Mouse (Mus musculus) heart, adult 2 months (tissue): ENCODE measurements at regions not wholly inside any gene's neighbourhood (a gene's known extent, or its start where the extent isn't known, plus 50 kb on each side); places are given as distances from the start of the nearest gene placed in this dataset.

Experiments
- DNase-seq, 2 experiments: peaks; one replicate each; pipeline ENCODE4 v3.0.0; 2021
- H3K27ac ChIP-seq: fragments of 200-600 bp; 2 replicates; pipeline ENCODE4 v1.8.1; 2022
- H3K27me3 ChIP-seq: fragments of 200-500 bp; 2 replicates; pipeline ENCODE4 v1.6.1; 2012; ENCODE audit warnings: mild to moderate bottlenecking, low read length, inconsistent platforms, mixed read lengths; ENCODE audit not compliant: control insufficient read depth, insufficient read depth
- H3K36me3 ChIP-seq: fragments of 200-500 bp; 2 replicates; pipeline ENCODE4 v1.6.1; 2012; ENCODE audit warnings: low read length, inconsistent platforms; ENCODE audit not compliant: control insufficient read depth, insufficient read depth
- H3K4me1 ChIP-seq: fragments of 200-500 bp; 2 replicates; pipeline ENCODE4 v1.6.1; 2011; ENCODE audit warnings: low read length; ENCODE audit not compliant: control insufficient read depth, insufficient read depth
- H3K4me3 ChIP-seq: fragments of 200-600 bp; 2 replicates; pipeline ENCODE4 v1.8.1; 2022
- H3K79me2 ChIP-seq: fragments of 200-500 bp; replicated peaks from 2 replicates; pipeline ENCODE4 v1.6.1; 2012; ENCODE audit warnings: mild to moderate bottlenecking, inconsistent platforms, low read length, moderate library complexity, mixed read lengths; ENCODE audit not compliant: control insufficient read depth, insufficient read depth
- H3K9ac ChIP-seq: fragments of 200-500 bp; 2 replicates; pipeline ENCODE4 v1.6.1; 2012; ENCODE audit warnings: low read depth, mild to moderate bottlenecking, control low read depth, inconsistent platforms, low read length, mixed read lengths
- CTCF ChIP-seq: fragments of 200-600 bp; IDR thresholded peaks from 2 replicates; pipeline ENCODE4 v1.8.1; 2022; ENCODE audit warnings: antibody characterized with exemption, mild to moderate bottlenecking, moderate library complexity
- EP300 ChIP-seq: fragments of 200-500 bp; IDR thresholded peaks from 2 replicates; pipeline ENCODE4 v1.6.1; 2011; ENCODE audit warnings: low read depth, low read length, control low read depth; ENCODE audit not compliant: insufficient read depth
- POLR2A ChIP-seq: fragments of 200-500 bp; IDR thresholded peaks from 2 replicates; pipeline ENCODE4 v1.6.1; 2011; ENCODE audit warnings: mild to moderate bottlenecking, low read depth, low read length, control low read depth; ENCODE audit not compliant: insufficient read depth
- WGBS: fragments of 180-500 bp; shearing (Covaris S2); methylation state at CpG from one replicate; pipeline ENCODE4 v1.1.7; 2018; 5-methylcytosine and 5-hydroxymethylcytosine counted together
- intact Hi-C: fragments of 180-260 bp; cut with DNase I; formaldehyde crosslinking; loops from one replicate; pipeline ENCODE4 v1.15.1; 2025

- Histone ChIP-seq H3K4me1 (no peaks in the 10 kb centered on the region), H3K27ac (no peak overlapping the region), H3K79me2 (no peaks in the 10 kb centered on the region), H3K27me3 (no peaks in the 10 kb centered on the region), H3K9ac (no peak overlapping the region), H3K4me3 (no peak overlapping the region), H3K36me3 (no peaks in the 10 kb centered on the region)
- no peak for DNase-seq
- WGBS, result 14% methylated on average over 7 of the region's 7 CpGs
- intact Hi-C loops, result no loop called here
- TF ChIP-seq POLR2A (no peak), EP300 (no peak), CTCF (no peak)
Measured at GRCm38 (mm10) chr2:174561828-174562429, 81.4 kb upstream of the Zfp831 start.

- no peaks in the 10 kb centered on the region for H3K36me3 ChIP-seq
- no peak overlapping the region for H3K9ac ChIP-seq
- no peaks in the 10 kb centered on the region for H3K27me3 ChIP-seq
- WGBS, result 89% methylated on average over 3 of the region's 3 CpGs
- no peak overlapping the region for H3K4me3 ChIP-seq
- DNase-seq, result no peak
- H3K79me2 ChIP-seq, result no peaks in the 10 kb centered on the region
- H3K4me1 ChIP-seq, result no peaks in the 10 kb centered on the region
- intact Hi-C loops, result no loop called here
- TF ChIP-seq EP300 (no peak), CTCF (no peak), POLR2A (no peak)
- no peak overlapping the region for H3K27ac ChIP-seq
Measured at GRCm38 (mm10) chr2:174563917-174564316, 79.4 kb upstream of the Zfp831 start.

- no peaks in the 10 kb centered on the region for H3K4me1 ChIP-seq
- H3K9ac ChIP-seq, result no peak overlapping the region
- H3K27me3 ChIP-seq, result no peaks in the 10 kb centered on the region
- no peak overlapping the region for H3K27ac ChIP-seq
- intact Hi-C loops, result no loop called here
- DNase-seq, result no peak
- no peaks in the 10 kb centered on the region for H3K79me2 ChIP-seq
- no peak overlapping the region for H3K4me3 ChIP-seq
- WGBS, result 35% methylated on average over 5 of the region's 5 CpGs
- H3K36me3 ChIP-seq, result no peaks in the 10 kb centered on the region
- TF ChIP-seq CTCF (no peak), EP300 (no peak)
Measured at GRCm38 (mm10) chr2:174564817-174565216, 78.5 kb upstream of the Zfp831 start.

- H3K27ac ChIP-seq, result no peak overlapping the region
- no peak for TF ChIP-seq POLR2A
- no peak for TF ChIP-seq CTCF
- TF ChIP-seq EP300, result no peak
- no peak overlapping the region for H3K4me3 ChIP-seq
- H3K36me3 ChIP-seq, result no peaks in the 10 kb centered on the region
- intact Hi-C loops, result no loop called here
- no peak for DNase-seq
- no peak overlapping the region for H3K9ac ChIP-seq
- WGBS, result 56% methylated on average over 7 of the region's 7 CpGs
- no peaks in the 10 kb centered on the region for H3K27me3 ChIP-seq
- H3K4me1 ChIP-seq, result no peaks in the 10 kb centered on the region
- no peaks in the 10 kb centered on the region for H3K79me2 ChIP-seq
Measured at GRCm38 (mm10) chr2:174565891-174566290, 77.4 kb upstream of the Zfp831 start.

- H3K27ac ChIP-seq, result no peak overlapping the region
- H3K36me3 ChIP-seq, result no peaks in the 10 kb centered on the region
- no peak for DNase-seq
- H3K4me3 ChIP-seq, result no peak overlapping the region
- H3K79me2 ChIP-seq, result no peaks in the 10 kb centered on the region
- no peaks in the 10 kb centered on the region for H3K4me1 ChIP-seq
- 85% methylated on average over 4 of the region's 4 CpGs for WGBS
- H3K9ac ChIP-seq, result no peak overlapping the region
- no peaks in the 10 kb centered on the region for H3K27me3 ChIP-seq
- intact Hi-C loops, result no loop called here
- TF ChIP-seq CTCF, result no peak
- no peak for TF ChIP-seq EP300
- TF ChIP-seq POLR2A, result no peak
Measured at GRCm38 (mm10) chr2:174566752-174567151, 76.6 kb upstream of the Zfp831 start.

- no peak for DNase-seq
- Histone ChIP-seq H3K27me3 (no peaks in the 10 kb centered on the region), H3K9ac (no peak overlapping the region), H3K79me2 (no peaks in the 10 kb centered on the region), H3K4me3 (no peak overlapping the region), H3K4me1 (no peaks in the 10 kb centered on the region), H3K36me3 (no peaks in the 10 kb centered on the region), H3K27ac (no peak overlapping the region)
- 72% methylated on average over 7 of the region's 7 CpGs for WGBS
- intact Hi-C loops, result no loop called here
- TF ChIP-seq POLR2A, result no peak
- no peak for TF ChIP-seq CTCF
- no peak for TF ChIP-seq EP300
Measured at GRCm38 (mm10) chr2:174574804-174575507, 68.4 kb upstream of the Zfp831 start.
